Mouse (Mus musculus) left cerebral cortex, postnatal 4 days (tissue): ENCODE measurements around the gene Bsg. TPM values are rescaled to one million over a fixed set of nuclear protein-coding genes. Genes with fewer than 3 reads are reported as not detected.
A peak's percentile ranks its signal among the peaks of the same experiment; 100 is the strongest.

Source experiments
- DNase-seq: peaks from one replicate; pipeline ENCODE4 v3.0.0-alpha.2; 2022
- intact Hi-C: fragments of 180-260 bp; cut with DNase I; formaldehyde crosslinking; loops from one replicate; pipeline ENCODE4 v1.15.1; 2025
- total RNA-seq, 2 experiments: library from RNA; stranded (reverse); gene quantifications; 2 replicates each; pipeline ENCODE4 v1.2.3; 2021

The Bsg gene
- 100 to 1,000 TPM; 486 to 495 TPM for total RNA-seq

GRCm38 (mm10) chr10:79704065-79704969 lies at the start of gene Bsg:
Bsg (plus strand) TSS chr10:79704491.
- peak; percentile 99 for DNase-seq
- intact Hi-C loops, result loop anchor here (2.0 kb wide), 1 partner anchor 14 kb away; no protein-coding TSS in a partner anchor

DNA sequence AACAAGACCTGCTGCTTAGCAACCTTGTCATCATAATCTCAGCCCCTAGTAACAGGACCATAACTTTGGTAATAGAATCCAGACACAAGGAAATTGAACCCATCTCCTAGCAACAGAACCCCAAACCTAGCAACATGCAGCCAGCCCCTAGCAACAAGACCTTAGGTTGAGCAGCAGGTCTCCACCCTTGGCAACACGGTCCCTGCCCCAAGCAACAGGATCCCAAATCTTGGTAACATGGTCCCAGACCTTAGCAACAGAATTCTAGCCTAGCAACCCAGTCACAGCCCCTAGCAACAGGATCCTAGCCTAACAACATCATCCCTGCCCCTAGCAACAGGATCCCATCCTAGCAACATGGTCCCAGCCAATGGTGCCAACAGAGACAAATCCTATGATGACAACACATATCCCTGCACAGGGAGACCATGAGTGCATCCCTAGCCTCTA lies 49.3 kb upstream of the Bsg start:
- intact Hi-C loops, result no loop called here
- no peak for DNase-seq

GRCm38 (mm10) chr10:79658829-79659228 lies 45.5 kb upstream of the Bsg start:
- DNase-seq, result no peak
- intact Hi-C loops, result no loop called here

DNA sequence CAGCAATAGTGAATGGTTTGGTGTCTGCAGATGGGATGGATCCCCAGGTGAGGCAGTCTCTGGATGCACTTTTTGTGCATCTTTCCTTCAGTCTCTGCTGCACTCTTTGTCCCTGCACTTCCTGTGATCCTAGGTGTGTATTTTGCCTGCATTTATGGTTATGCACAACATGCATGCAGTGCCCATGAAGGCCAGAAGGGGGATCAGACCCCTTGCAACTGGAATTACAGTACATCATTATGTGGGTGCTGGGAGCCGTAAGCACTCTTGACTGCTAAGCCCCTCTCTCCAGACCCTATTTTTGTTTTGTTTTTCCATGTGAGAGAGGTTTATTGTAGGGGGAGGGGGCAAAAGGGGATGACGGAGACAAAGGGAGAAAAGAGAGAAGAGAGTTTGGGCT lies 44.0 kb upstream of the Bsg start:
- no peak for DNase-seq
- intact Hi-C loops, result loop anchor here (10.0 kb wide), 1 partner anchor 905 kb away; the partner anchor contains the start of gene Ccdc105

- no peak for DNase-seq
- intact Hi-C loops, result loop anchor here (10.0 kb wide), 1 partner anchor 907 kb away; the partner anchor contains the start of gene Ccdc105
Measured at GRCm38 (mm10) chr10:79661861-79662260, 42.4 kb upstream of the Bsg start.

DNA sequence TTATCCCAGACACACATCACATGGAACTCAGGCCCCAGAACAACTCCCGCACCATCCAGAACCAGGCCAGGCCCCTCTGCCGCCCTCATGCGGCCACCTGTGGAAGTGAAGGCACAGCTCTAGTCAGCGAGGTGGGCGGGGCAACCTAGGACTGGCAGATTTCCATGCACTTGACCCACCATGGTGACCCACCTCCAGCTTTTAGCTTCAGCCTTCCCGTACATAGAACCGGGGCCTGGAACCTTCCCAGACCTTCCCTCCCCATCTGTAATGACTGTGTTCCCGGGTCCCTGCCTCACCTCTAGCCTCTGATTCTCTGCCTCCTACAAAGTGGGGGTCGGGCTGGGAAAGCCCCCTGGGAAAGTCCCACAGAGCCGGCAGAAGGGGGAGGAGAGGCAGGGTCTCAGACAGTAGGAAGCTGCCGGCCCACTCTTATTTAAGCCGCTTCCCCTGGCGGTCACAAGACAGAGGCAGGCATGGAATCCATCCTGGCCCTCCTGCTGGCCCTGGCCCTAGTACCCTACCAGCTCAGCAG lies 40.1 kb upstream of the Bsg start, which contains the start of gene Madcam1:
Madcam1 (plus strand) TSS at position 429 of the 535 bp plus-strand sequence.
- DNase-seq, result peak; percentile 82
- intact Hi-C loops, result loop anchor here (10.0 kb wide), 1 partner anchor 909 kb away; the partner anchor contains the start of gene Ccdc105

- intact Hi-C loops, result loop anchor here (10.0 kb wide), 1 partner anchor 910 kb away; the partner anchor contains the start of gene Ccdc105
- DNase-seq, result no peak
Measured at GRCm38 (mm10) chr10:79665051-79665450, 39.2 kb upstream of the Bsg start.

GRCm38 (mm10) chr10:79666493-79666892 lies 37.8 kb upstream of the Bsg start:
- intact Hi-C loops, result loop anchor here (10.0 kb wide), 1 partner anchor 912 kb away; the partner anchor contains the start of gene Ccdc105
- DNase-seq, result no peak

- intact Hi-C loops, result loop anchor here (2.0 to 10.0 kb wide), 2 partner anchors 71 to 913 kb away; partner anchors contain the start of gene Ccdc105
- no peak for DNase-seq
Measured at GRCm38 (mm10) chr10:79668076-79668475, 36.2 kb upstream of the Bsg start.

DNA sequence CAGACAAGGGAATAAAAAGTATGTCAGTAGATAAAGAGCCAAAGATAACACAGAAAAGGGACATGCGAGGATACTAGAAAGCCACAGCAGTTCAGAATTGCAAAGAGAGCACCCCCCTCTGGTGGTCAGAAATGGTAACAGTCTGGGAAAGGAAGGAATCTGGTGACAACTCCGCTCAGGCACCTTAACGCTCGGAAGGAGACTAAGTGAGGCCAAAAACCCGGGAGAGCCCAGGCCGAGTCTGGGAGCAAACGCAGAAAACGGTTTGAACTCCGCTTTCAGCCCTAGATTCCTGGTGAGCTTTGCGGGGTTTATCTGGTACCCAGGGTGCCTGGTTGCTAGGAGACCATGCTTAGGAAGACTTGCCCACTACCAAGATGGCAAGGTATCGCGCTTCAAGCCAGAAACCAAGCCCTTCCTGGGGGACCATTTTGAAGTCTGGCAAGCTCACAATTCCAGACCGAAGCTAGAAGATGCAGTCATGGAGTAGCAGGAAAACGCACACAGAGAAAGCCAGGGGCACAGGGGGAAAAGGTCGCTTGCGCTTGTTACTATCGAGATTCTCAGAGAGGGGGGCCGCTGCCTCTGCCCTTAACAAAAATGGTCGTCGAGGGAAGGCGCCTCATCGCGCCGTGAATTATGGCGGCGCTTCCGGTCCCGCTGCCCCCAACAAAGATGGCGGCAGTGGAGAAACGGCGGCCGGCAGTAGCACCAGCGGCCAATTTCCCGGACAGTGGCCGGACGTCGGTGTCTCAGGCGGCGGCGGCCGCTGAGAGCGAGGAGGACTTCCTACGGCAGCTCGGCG lies 35.3 kb upstream of the Bsg start, which contains the start of gene Tpgs1:
Tpgs1 (plus strand) TSS at position 599 of the 805 bp plus-strand sequence.
- DNase-seq, result peak; percentile 87
- intact Hi-C loops, result loop anchor here (2.0 to 10.0 kb wide), 2 partner anchors 72 to 914 kb away; partner anchors contain the start of gene Ccdc105

GRCm38 (mm10) chr10:79669576-79670057 lies 34.7 kb upstream of the Bsg start:
- intact Hi-C loops, result loop anchor here (2.0 to 10.0 kb wide), 2 partner anchors 73 to 915 kb away; partner anchors contain the start of gene Ccdc105
- DNase-seq, result peak; percentile 90

DNA sequence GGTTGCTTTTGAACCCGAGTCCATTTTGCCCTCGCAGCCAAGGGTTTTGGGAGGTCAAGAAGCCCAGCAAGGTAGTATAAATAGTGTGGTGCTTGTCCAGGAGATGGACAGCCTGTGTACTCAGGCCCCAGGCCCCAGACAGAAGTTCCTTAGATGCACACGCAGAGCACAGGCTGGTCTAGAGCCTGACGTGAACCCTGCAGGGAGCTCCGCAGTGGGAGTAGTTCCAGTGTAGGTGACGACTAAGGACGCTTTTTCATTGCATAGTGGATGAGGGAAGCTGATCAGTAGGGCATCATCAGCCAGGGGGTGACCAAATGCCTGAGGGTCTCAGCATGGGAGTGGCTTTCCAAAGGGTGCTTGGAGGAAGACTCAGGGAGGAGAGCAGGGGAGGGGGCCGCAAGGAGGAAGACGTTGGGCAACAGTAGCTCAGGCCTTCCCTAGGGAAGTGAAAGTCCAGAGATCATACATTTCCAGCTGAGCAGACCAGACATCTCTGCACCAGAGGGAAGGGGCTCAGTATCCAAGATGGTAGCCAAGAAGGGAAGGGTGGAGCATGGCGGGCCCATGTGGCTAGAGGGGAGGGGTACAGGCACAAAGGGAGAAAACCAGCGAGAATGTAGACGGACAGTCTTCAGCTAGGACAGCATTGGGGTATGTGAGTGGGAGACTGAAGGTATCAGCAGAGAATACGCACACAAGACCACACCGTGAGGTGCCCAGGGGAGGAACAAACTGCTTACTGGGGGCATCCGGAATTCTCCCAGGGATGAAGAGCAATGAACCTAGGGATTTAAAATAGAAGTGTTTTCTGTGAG lies 34.0 kb upstream of the Bsg start:
- no peak for DNase-seq
- intact Hi-C loops, result no loop called here

DNA sequence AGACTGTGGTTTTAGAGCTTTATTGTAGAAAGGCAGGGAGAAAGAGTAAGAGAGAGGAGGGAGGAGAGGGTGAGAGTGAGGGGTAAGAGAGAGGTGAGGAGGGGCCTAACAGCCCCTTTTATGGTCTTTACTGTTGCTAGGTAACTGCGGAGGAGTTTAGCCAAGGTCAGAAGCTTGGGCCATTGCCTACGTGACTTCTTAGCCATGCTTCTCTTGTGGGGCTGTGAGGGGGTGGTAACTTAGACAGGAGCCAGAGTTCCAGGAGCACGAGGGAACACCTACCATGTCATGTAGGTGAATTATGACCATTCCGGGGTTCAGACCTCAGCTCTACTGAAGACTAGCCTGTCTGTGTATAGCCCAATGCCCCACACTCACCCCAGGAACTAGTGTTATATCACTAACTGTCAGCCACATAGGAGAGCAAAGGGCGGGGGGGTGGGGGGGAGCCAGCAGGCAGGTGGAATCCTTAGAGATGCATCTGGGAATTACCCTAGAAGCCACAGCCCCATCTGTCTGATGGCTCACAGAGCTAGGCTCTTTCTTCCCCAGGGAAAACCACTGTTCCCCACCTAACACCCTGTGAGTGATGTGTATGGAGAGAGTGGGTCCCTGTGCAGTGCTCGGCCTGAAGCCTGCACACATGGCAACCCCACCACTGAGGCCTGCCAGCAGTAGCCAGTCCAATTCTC lies 32.7 kb upstream of the Bsg start:
- DNase-seq, result no peak
- intact Hi-C loops, result no loop called here

DNA sequence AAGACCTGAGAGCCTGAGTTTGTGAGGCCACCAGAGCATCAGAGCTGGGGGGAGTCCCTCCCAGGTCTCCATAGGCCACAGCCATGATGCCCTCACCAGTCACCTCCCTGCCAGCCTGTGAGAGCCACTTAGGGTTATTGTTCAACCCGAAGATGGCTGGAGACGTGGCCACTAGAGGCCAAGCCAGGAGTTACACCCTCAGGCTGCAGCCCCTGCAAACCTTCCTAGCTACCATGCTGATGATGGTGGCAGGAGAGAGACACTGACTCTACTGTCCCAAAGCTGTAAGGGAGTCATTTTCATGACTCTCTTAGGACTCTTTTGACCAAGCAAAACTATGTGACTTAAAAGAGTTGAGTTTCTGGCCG lies 32.2 kb upstream of the Bsg start:
- DNase-seq, result no peak
- intact Hi-C loops, result no loop called here

GRCm38 (mm10) chr10:79673054-79673453 lies 31.2 kb upstream of the Bsg start:
- intact Hi-C loops, result no loop called here
- no peak for DNase-seq

DNA sequence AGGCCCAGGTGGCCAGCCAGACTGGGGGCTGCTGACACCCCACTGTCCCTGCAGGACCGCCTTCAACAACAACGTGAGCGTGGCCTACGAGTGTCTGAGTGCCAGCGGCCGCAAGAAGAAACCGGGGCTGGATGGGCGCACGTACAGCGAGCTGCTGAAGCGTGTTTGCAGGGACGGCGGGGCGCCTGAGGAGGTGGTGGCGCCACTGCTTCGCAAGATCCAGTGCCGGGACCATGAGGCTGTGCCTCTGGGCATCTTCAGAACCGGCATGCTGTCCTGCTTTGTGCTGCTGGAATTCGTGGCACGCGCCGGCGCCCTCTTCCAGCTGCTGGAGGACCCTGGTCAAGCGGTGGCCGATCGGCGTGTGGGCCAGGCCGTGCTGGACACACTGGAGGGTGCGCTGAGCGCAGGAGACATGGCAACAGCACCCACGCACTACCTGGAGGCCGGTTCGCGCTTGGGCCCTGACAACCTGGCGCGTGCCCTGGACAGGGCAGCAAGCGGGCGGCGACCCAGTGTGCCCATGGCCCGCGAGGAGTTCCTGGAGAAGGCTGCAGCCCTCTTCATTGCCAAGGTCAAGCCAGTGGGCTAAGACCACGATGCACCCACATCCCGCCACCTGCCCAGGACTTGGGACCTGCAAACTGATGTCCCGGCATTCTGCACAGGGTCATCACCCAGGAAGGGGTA lies 28.8 kb upstream of the Bsg start:
- no peak for DNase-seq
- intact Hi-C loops, result no loop called here

GRCm38 (mm10) chr10:79680606-79681495 lies 23.4 kb upstream of the Bsg start:
- no peak for DNase-seq
- intact Hi-C loops, result no loop called here
